In genomic region chr10:54244995-54245394, GRCm38 (mm10) we compare ENCODE assay signal across 24 mouse cellular contexts.
"Had no signal": no experiment of that assay in that cellular context is flagged by ENCODE, and none has a peak within 500 bp of the region (broad histone marks: within the 10 kb centered on the region; RNA-seq: fewer than 3 reads in every experiment).

No protein-coding gene starts in this region.

- H3K4me3 ChIP-seq: embryonic facial prominence, embryonic 10.5 days; embryonic facial prominence, embryonic 12.5 days; embryonic facial prominence, embryonic 13.5 days; embryonic facial prominence, embryonic 15.5 days; erythroblast, embryonic 14.5 days; forebrain, embryonic 10.5 days; forebrain, embryonic 12.5 days; forebrain, embryonic 13.5 days; forebrain, embryonic 15.5 days; gastrocnemius, adult 2 months; heart, adult 2 months had no signal

- H3K27me3 ChIP-seq: embryonic facial prominence, embryonic 12.5 days; embryonic facial prominence, embryonic 13.5 days; embryonic facial prominence, embryonic 15.5 days; forebrain, embryonic 12.5 days; forebrain, embryonic 13.5 days; forebrain, embryonic 15.5 days had no signal

- H3K4me2 ChIP-seq: embryonic facial prominence, embryonic 12.5 days; embryonic facial prominence, embryonic 13.5 days; embryonic facial prominence, embryonic 15.5 days; forebrain, embryonic 12.5 days; forebrain, embryonic 13.5 days; forebrain, embryonic 15.5 days had no signal

- H3K9ac ChIP-seq: embryonic facial prominence, embryonic 12.5 days; embryonic facial prominence, embryonic 13.5 days; embryonic facial prominence, embryonic 15.5 days; forebrain, embryonic 12.5 days; forebrain, embryonic 13.5 days; forebrain, embryonic 15.5 days; forebrain, postnatal 0 days had no signal

- H3K4me1 ChIP-seq: embryonic facial prominence, embryonic 15.5 days; forebrain, embryonic 10.5 days; forebrain, embryonic 12.5 days; forebrain, embryonic 13.5 days; forebrain, embryonic 15.5 days had no signal

- DNase-seq: cerebellum, adult 9-11 months; cerebellum, postnatal 10 days; cerebellum, postnatal 14 days; cerebellum, postnatal 25 days; cerebellum, postnatal 36 days; embryo, embryonic 11 days; forebrain, postnatal 0 days; gastrocnemius, adult 2 months; gastrocnemius, postnatal 10 days; gastrocnemius, postnatal 14 days; gastrocnemius, postnatal 25 days; gastrocnemius, postnatal 36 days; heart, adult 11 months; heart, adult 18-20 months; heart, adult 2 months had no signal

- H3K36me3 ChIP-seq: embryonic facial prominence, embryonic 10.5 days; embryonic facial prominence, embryonic 12.5 days; embryonic facial prominence, embryonic 13.5 days; embryonic facial prominence, embryonic 15.5 days; forebrain, embryonic 10.5 days; forebrain, embryonic 12.5 days; forebrain, embryonic 15.5 days had no signal

- H3K9me3 ChIP-seq: embryonic facial prominence, embryonic 10.5 days; embryonic facial prominence, embryonic 12.5 days; embryonic facial prominence, embryonic 13.5 days; embryonic facial prominence, embryonic 15.5 days; forebrain, embryonic 10.5 days; forebrain, embryonic 12.5 days; forebrain, embryonic 13.5 days; forebrain, embryonic 15.5 days had no signal

- H3K27ac ChIP-seq: embryonic facial prominence, embryonic 10.5 days; embryonic facial prominence, embryonic 12.5 days; embryonic facial prominence, embryonic 13.5 days; embryonic facial prominence, embryonic 15.5 days; forebrain, embryonic 10.5 days; forebrain, embryonic 12.5 days; forebrain, embryonic 13.5 days; forebrain, embryonic 15.5 days; gastrocnemius, adult 2 months; heart, adult 2 months had no signal
